Mouse (Mus musculus) right cerebral cortex, postnatal 36 days (tissue): ENCODE data around the gene Myom3.
"Not testable (repeated sequence)": the region's sequence is repeated elsewhere in the genome, so short reads cannot be mapped to it uniquely, and the experiment has no call there.

Experiments
- DNase-seq, 2 experiments: peaks; one replicate each; pipeline ENCODE4 v3.0.0; 2022; ENCODE audit warnings: low spot score in 2 of 2, mixed read lengths in 1 of 2

Gene Myom3

GRCm38 (mm10) chr4:135759356-135759976, at the start of gene Myom3:
Gene Myom3, plus strand, starts transcription at chr4:135759715.
- no peak for DNase-seq

- no peak for DNase-seq
Measured at GRCm38 (mm10) chr4:135710392-135710791, 49.1 kb upstream of the Myom3 start.

DNA sequence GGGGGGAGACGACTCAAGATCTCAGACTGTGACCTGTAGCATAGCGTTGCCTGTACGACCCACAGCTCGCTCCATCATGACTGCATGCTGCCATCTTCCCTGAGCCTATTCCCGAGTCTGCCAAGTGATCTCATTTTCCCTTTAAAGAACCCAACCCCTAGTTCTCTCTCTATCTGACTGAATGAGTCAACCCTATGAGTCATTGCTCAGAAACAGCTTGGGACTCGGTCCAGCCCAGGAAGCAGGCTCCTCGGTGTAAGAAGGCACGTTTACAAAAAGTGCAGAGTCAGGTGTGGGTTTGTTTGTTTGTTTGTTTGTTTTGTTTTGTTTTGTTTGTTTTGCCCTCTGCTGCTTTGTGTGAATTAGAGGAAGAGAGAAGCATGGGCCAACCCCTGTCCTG, 44.7 kb upstream of the Myom3 start:
- peak; percentile 20 to 28 for DNase-seq

- not testable (repeated sequence) for DNase-seq
Measured at GRCm38 (mm10) chr4:135716438-135716837, 43.1 kb upstream of the Myom3 start.

DNA sequence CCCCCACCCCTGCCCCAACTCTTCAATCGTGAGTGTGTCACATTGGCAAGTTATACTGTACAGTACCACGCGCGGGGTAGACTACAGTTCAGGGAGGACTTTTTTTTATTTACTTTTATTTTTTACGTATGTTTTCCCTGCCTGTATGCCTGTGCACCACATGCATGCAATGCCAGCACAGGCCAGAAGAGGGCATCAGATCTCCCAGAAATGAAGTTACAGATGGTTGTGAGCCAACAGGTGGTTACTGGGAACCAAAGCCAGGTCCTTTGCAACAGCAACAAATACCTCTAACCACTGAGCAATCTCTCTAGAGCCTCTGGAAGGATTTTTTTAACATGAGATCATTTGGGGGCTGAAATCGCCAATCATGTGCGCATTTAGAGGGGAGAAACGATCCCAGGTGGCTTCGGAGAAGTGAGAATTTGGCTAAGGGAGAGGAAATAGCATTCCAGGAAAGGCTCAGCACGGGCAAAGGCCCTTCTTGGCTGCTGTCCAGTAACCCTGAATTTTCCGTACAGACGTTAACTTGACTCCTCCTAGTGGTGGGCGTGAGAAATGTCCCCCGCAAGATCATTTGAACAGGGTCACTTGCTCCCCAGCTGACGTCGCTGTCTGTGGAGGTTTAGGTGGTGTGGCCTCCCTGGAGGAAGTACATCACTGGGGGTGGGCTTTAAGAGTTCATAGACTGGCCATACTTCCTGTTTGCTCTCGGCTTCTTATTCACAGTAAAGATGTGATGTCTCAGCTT, 36.8 kb upstream of the Myom3 start:
- no peak for DNase-seq

DNA sequence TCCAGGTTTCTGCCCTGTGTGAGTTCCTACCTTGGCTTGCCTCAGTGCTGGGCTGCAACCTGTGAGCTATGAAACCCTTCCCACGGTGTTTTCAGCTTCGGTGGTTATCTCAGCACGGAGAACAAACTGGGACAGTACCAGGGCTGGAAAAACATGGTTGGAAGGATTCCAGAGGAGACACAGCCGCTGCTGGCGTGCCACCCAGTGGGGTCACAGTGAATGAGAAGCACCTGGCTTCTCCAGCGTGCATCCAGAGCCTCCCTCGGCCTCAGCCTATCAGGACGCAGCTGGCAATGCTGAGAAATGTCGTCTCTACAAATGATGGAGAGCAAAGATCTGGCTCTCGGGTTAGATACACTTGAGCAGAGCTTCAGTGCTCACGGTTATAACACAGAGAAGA, 33.1 kb upstream of the Myom3 start:
- no peak for DNase-seq

GRCm38 (mm10) chr4:135727817-135728216, 31.7 kb upstream of the Myom3 start, which contains the start of gene Il22ra1:
Gene Il22ra1, plus strand, starts transcription at chr4:135728172.
- DNase-seq = no peak

- peak in 1 of 2 experiments; percentile 9 for DNase-seq
Measured at GRCm38 (mm10) chr4:135730204-135730603, 29.3 kb upstream of the Myom3 start.

- no peak for DNase-seq
Measured at GRCm38 (mm10) chr4:135730951-135731350, 28.6 kb upstream of the Myom3 start.

GRCm38 (mm10) chr4:135733901-135734300, 25.6 kb upstream of the Myom3 start:
- DNase-seq = peak; percentile 8 to 37

- DNase-seq = no peak
Measured at GRCm38 (mm10) chr4:135736903-135737302, 22.6 kb upstream of the Myom3 start.

DNA sequence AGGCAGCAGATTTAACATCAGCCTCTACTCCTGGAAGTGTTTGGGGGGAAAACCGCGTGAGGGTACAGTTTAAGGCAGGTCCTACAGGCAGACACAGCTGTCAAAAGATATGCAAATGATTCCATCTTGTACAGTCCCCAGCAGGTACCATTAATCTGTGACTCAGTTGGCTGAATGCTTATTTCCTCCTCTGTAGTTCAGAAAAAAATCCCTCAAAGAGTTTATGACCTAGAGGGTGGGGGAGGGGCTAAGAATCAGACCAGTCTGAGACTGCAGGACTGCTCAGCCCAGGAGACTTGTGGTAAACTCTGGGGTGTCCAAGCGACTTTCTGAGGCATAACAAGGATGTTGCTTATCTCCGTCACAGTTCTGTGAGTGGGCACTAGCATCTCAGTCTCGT, 21.3 kb upstream of the Myom3 start:
- no peak for DNase-seq

GRCm38 (mm10) chr4:135739148-135739547, 20.4 kb upstream of the Myom3 start:
- DNase-seq = no peak

DNA sequence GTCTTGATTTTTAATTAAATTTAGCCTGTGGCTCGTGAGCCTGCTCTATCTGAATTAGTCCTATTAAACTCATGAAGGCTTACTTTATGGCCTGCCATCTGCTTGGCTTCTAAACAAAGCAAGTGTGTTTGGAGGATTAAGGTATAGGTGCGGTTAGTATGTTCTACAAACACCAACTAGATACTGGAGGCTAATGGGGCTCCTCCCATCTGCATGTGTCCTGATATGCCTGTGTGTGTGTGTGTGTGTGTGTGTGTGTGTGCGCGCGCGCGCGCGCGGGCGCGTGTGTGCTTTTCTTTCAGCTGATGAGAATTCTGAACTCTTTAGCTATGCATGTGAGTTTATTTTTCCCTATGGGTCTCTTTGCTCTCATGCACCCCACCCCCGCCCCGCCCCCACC, 19.8 kb upstream of the Myom3 start:
- no peak for DNase-seq

DNA sequence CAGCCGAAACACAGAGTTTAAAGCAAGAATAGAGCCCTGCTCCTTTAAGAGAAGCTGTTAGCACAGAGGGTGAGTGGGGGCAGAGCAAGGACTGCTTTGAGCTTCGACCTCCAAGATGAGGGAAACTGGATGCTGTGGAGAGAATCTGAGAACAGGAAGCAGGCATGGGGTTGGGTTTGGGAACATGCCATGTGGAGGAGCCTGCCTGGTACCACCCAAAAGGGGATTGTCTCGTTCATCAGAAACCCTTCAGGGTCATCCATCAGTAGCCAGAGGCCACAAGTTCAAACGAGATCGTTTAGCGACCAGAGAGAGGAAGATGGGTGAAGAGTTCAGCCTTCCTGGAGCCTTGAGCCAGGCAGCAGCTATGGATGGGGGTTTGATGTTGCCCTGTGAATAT, 16.0 kb upstream of the Myom3 start:
- no peak for DNase-seq

GRCm38 (mm10) chr4:135744726-135745448, 14.6 kb upstream of the Myom3 start:
- DNase-seq = no peak

DNA sequence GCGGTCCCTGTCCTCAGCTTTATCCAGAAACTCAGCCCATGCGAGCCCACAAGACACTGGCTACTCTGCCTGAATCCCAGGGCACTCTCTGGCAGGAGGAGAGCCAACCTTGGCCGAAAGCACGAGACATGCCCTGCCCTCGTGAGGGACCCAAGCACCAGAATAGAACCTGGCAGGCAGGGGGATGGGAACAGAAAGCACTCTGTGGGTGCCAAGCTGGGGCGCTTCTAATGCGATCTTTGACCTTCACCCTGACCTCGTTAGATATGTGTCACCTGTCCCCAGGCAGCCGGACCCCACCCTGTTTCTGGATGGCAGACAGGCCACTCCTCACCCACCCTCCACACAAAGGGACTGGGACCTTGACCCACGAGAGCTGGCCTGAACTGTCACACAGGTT, 13.9 kb upstream of the Myom3 start:
- no peak for DNase-seq

DNA sequence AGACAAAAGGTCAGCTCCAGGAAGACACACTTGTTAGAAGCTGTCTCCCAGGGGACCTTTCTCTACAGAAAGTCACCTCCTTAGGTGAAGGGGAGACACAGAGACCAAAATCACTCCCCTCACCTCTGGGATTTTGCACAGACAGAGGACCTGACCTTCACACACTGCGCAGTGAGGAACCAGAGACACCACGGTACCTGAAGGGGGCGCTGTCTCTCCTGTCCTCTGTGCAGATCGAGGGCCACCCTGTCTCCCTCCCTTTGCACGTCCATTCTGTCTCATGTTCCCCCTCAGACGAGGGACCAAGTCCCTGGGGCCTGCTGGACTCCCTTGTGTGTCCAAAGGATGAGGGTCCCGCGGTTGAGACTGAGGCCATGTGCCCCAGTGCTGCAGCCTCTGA, 8.6 kb upstream of the Myom3 start:
- DNase-seq = no peak

GRCm38 (mm10) chr4:135752106-135752778, 7.3 kb upstream of the Myom3 start:
- no peak for DNase-seq

DNA sequence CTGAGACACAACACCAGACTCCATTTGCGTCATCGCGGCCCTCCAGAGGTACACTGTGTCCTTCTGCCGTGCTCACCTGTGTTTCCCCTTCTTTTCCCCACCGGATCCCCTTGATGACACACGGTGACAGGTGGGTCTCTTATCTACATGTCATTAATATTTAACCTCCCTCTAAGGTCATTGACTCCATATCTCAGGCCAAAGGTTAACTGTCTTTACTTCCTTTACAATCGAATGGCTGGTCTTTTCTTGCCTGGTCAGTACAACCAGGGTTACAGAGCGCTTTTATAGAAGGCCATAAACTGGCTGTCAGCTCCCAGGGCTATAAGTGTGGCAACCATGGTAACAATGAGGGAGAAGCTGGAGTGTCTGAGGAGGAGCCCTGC, 6.7 kb upstream of the Myom3 start:
- DNase-seq = no peak

DNA sequence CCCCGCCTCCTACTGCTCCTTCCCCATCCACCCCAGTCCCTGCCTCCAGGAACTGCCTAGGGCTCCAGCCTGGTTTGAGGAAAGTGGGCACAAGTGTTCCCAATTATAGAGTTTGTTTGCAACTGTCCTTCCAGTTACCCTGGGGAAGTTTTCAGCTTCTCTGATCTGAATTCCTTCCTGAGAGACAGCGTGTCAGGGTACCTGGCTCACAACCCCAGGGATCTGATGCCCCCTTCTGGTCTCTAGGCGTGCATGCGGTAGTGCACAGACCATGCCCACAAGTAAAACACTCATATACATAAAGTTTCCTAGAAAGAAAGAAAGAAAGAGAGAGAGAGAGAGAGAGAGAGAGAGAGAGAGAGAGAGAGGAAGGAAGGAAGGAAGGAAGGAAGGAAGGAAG, 1.2 kb upstream of the Myom3 start:
- DNase-seq = no peak

- DNase-seq = no peak
Measured at GRCm38 (mm10) chr4:135758825-135759224, 690 bp upstream of the Myom3 start.
